Mouse (Mus musculus): ENCODE measurements at regions not wholly inside any gene's neighbourhood (a gene's known extent, or its start where the extent isn't known, plus 50 kb on each side); places are given as distances from the start of the nearest gene placed in this dataset.

DNA sequence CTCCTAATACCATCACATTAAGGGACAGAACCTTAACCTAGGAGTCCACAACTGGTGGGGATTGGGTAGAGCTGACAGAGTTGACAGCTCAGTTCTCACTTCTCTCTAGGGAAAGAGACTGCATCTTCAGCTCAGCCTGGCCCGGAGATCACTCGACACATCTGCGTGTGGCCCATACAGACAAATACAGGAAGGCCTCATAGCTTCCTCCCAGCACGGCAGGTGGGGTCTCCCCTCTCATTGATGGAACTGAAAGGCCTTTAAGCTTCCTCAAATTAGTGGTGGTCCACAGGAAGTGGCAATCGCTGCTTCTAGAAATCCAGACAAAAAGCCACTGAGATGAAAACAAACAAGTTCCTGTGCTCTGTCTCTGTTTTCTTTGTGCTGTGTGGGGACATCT, 83.4 kb upstream of the Cxcr4 start:
- peaks cover 13% of the 10 kb centered on the region for H3K4me1 ChIP-seq (replicated peaks)
- no peaks in the 10 kb centered on the region for H3K9me3 ChIP-seq
- no peaks in the 10 kb centered on the region for H3K36me3 ChIP-seq
- H3K4me2 ChIP-seq, result no peak overlapping the region
- no peak overlapping the region for H3K27ac ChIP-seq
- 83% methylated on average over 5 of the region's 5 CpGs for WGBS
- no peaks in the 10 kb centered on the region for H3K27me3 ChIP-seq
- no peak overlapping the region for H3K9ac ChIP-seq
- H3K4me3 ChIP-seq, result no peak overlapping the region
- no peak for ATAC-seq (ENCODE audit: low FRiP score)

- 83% methylated on average over 3 of the region's 3 CpGs for WGBS
- no peaks in the 10 kb centered on the region for H3K36me3 ChIP-seq
- no peaks in the 10 kb centered on the region for H3K9me3 ChIP-seq
- no peak overlapping the region for H3K9ac ChIP-seq
- H3K4me3 ChIP-seq, result no peak overlapping the region
- H3K4me2 ChIP-seq, result no peak overlapping the region
- no peaks in the 10 kb centered on the region for H3K27me3 ChIP-seq
- no peak for ATAC-seq (ENCODE audit: low FRiP score)
- peaks cover 19% of the 10 kb centered on the region for H3K4me1 ChIP-seq (replicated peaks)
- no peak overlapping the region for H3K27ac ChIP-seq
Measured at GRCm38 (mm10) chr1:128672306-128672705, 80.2 kb upstream of the Cxcr4 start.

- no peak overlapping the region for H3K4me2 ChIP-seq
- H3K27me3 ChIP-seq, result no peaks in the 10 kb centered on the region
- 91% methylated on average over 3 of the region's 3 CpGs for WGBS
- no peak overlapping the region for H3K9ac ChIP-seq
- H3K9me3 ChIP-seq, result no peaks in the 10 kb centered on the region
- no peak overlapping the region for H3K4me3 ChIP-seq
- peaks cover 19% of the 10 kb centered on the region for H3K4me1 ChIP-seq (replicated peaks)
- no peak overlapping the region for H3K27ac ChIP-seq
- ATAC-seq (ENCODE audit: low FRiP score), result no peak
- no peaks in the 10 kb centered on the region for H3K36me3 ChIP-seq
Measured at GRCm38 (mm10) chr1:128671495-128671894, 79.4 kb upstream of the Cxcr4 start.

DNA sequence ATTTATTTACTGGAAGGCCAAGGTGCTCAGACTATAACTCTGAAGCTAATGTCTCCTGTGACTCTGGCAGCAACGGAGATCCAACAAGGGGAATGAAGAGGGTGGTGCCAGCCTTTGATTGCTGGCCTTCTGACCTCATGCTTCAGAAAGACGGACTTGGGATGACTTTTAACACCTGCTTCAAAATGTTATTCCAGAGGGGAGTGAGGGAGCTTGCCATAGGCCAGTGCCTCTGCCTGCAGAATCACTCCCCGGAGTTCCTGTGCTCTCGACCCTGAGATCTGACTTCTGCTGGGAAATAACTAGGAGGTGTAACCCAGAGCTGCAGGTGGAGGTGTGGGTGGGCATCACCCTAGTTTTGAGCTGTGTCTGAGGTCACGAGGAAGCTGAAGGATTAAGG, 78.9 kb upstream of the Cxcr4 start:
- ATAC-seq (ENCODE audit: low FRiP score), result no peak
- no peaks in the 10 kb centered on the region for H3K9me3 ChIP-seq

GRCm38 (mm10) chr1:128669241-128669666, 77.2 kb upstream of the Cxcr4 start:
- WGBS, result 22% methylated on average over 2 of the region's 2 CpGs
- peak; percentile 68 for ATAC-seq (ENCODE audit: low FRiP score)

More for the DNA sequence above, 78.9 kb upstream of the Cxcr4 start:
- Histone ChIP-seq H3K9ac (no peak overlapping the region), H3K4me1 (replicated peaks) (peaks cover 19% of the 10 kb centered on the region), H3K27me3 (no peaks in the 10 kb centered on the region), H3K36me3 (no peaks in the 10 kb centered on the region), H3K27ac (no peak overlapping the region), H3K4me2 (no peak overlapping the region), H3K4me3 (no peak overlapping the region)
- 71% methylated on average over 5 of the region's 5 CpGs for WGBS

GRCm38 (mm10) chr1:128668718-128669117, 76.6 kb upstream of the Cxcr4 start:
- Histone ChIP-seq H3K4me3 (no peak overlapping the region), H3K36me3 (no peaks in the 10 kb centered on the region), H3K27me3 (no peaks in the 10 kb centered on the region), H3K9ac (no peak overlapping the region), H3K9me3 (no peaks in the 10 kb centered on the region), H3K4me2 (no peak overlapping the region), H3K4me1 (replicated peaks) (peaks cover 19% of the 10 kb centered on the region), H3K27ac (peak overlapping the region; percentile 69; the same call in 1 of the 2 replicates)
- no peak for ATAC-seq (ENCODE audit: low FRiP score)
- WGBS, result 85% methylated on average over 6 of the region's 6 CpGs

More at GRCm38 (mm10) chr1:128669241-128669666, 77.2 kb upstream of the Cxcr4 start:
- no peak overlapping the region for H3K4me2 ChIP-seq
- H3K27ac ChIP-seq, result peak overlapping the region; percentile 69; the same call in 1 of the 2 replicates
- H3K9ac ChIP-seq, result no peak overlapping the region
- H3K4me1 ChIP-seq (replicated peaks), result peaks cover 19% of the 10 kb centered on the region
- no peaks in the 10 kb centered on the region for H3K9me3 ChIP-seq
- H3K27me3 ChIP-seq, result no peaks in the 10 kb centered on the region
- H3K36me3 ChIP-seq, result no peaks in the 10 kb centered on the region
- H3K4me3 ChIP-seq, result no peak overlapping the region

- Histone ChIP-seq H3K9me3 (no peaks in the 10 kb centered on the region), H3K27me3 (no peaks in the 10 kb centered on the region), H3K36me3 (no peaks in the 10 kb centered on the region), H3K27ac (no peak overlapping the region), H3K4me1 (replicated peaks) (peaks cover 19% of the 10 kb centered on the region), H3K4me2 (no peak overlapping the region), H3K9ac (no peak overlapping the region), H3K4me3 (no peak overlapping the region)
- no peak for ATAC-seq (ENCODE audit: low FRiP score)
- 86% methylated on average over 4 of the region's 4 CpGs for WGBS
Measured at GRCm38 (mm10) chr1:128667121-128667762, 75.1 kb upstream of the Cxcr4 start.

GRCm38 (mm10) chr1:128663207-128663606, 71.1 kb upstream of the Cxcr4 start:
- Histone ChIP-seq H3K27me3 (no peaks in the 10 kb centered on the region), H3K4me1 (replicated peaks) (peaks cover 7% of the 10 kb centered on the region), H3K9ac (no peak overlapping the region), H3K27ac (no peak overlapping the region), H3K4me2 (no peak overlapping the region), H3K4me3 (no peak overlapping the region), H3K36me3 (no peaks in the 10 kb centered on the region), H3K9me3 (no peaks in the 10 kb centered on the region)
- no peak for ATAC-seq (ENCODE audit: low FRiP score)
- 86% methylated on average over 2 of the region's 2 CpGs for WGBS

DNA sequence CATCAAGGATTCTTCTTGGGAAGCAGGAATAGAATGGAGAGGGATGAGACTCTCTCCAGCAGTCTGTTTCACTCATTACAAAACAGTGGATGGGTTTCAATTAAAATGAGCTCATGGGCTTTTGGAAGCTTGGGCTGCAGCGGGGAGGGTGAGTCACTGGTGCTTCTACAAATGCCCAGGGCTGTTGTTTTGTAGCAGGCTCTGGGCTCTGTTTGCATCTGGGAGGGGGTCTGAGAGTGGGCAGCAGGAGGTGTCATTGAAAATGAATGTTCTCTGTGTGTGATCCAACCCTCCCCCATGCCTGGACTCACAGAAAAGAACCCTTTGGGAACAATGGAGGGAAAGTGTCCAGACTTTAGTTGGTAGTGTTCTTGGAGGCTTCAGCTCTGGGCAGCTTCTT, 67.8 kb upstream of the Cxcr4 start:
- Histone ChIP-seq H3K4me3 (no peak overlapping the region), H3K4me1 (replicated peaks) (peaks cover 7% of the 10 kb centered on the region), H3K4me2 (no peak overlapping the region), H3K36me3 (no peaks in the 10 kb centered on the region), H3K9ac (no peak overlapping the region), H3K9me3 (no peaks in the 10 kb centered on the region; the same call in 1 of the 2 replicates), H3K27me3 (0 out of 2 replicates have a peak, but pooled peaks cover 2% of the 10 kb centered on the region), H3K27ac (no peak overlapping the region)
- ATAC-seq (ENCODE audit: low FRiP score), result 0 out of 2 replicates have a peak, but pooled peaks have one; percentile 46
- 37% methylated on average over 1 of the region's 1 CpGs for WGBS

- Histone ChIP-seq H3K36me3 (no peaks in the 10 kb centered on the region), H3K27me3 (0 out of 2 replicates have a peak, but pooled peaks cover 2% of the 10 kb centered on the region), H3K9me3 (no peaks in the 10 kb centered on the region; the same call in 1 of the 2 replicates), H3K4me3 (no peak overlapping the region), H3K27ac (no peak overlapping the region), H3K9ac (no peak overlapping the region), H3K4me1 (replicated peaks) (peaks cover 7% of the 10 kb centered on the region), H3K4me2 (no peak overlapping the region)
- no peak for ATAC-seq (ENCODE audit: low FRiP score)
- 73% methylated on average over 2 of the region's 2 CpGs for WGBS
Measured at GRCm38 (mm10) chr1:128658802-128659201, 66.7 kb upstream of the Cxcr4 start.

GRCm38 (mm10) chr1:128654099-128654862, 62.2 kb upstream of the Cxcr4 start:
- H3K36me3 ChIP-seq, result no peaks in the 10 kb centered on the region
- H3K9me3 ChIP-seq, result no peaks in the 10 kb centered on the region; the same call in 1 of the 2 replicates
- ATAC-seq (ENCODE audit: low FRiP score), result no peak
- H3K4me3 ChIP-seq, result no peak overlapping the region
- no peak overlapping the region for H3K4me2 ChIP-seq
- H3K4me1 ChIP-seq (replicated peaks), result peaks cover 12% of the 10 kb centered on the region; the same call in 1 of the 2 replicates
- WGBS, result 65% methylated on average over 5 of the region's 5 CpGs
- no peak overlapping the region for H3K27ac ChIP-seq
- H3K9ac ChIP-seq, result no peak overlapping the region
- H3K27me3 ChIP-seq, result 0 out of 2 replicates have a peak, but pooled peaks cover 2% of the 10 kb centered on the region

GRCm38 (mm10) chr1:128650596-128650995, 58.5 kb upstream of the Cxcr4 start:
- ATAC-seq (ENCODE audit: low FRiP score), result no peak
- H3K27me3 ChIP-seq, result 0 out of 2 replicates have a peak, but pooled peaks cover 2% of the 10 kb centered on the region
- no peaks in the 10 kb centered on the region for H3K9me3 ChIP-seq
- no peaks in the 10 kb centered on the region for H3K36me3 ChIP-seq
- no peak overlapping the region for H3K9ac ChIP-seq
- peaks cover 12% of the 10 kb centered on the region; the same call in 1 of the 2 replicates for H3K4me1 ChIP-seq (replicated peaks)
- no peak overlapping the region for H3K4me2 ChIP-seq
- 94% methylated on average over 2 of the region's 2 CpGs for WGBS
- no peak overlapping the region for H3K27ac ChIP-seq
- H3K4me3 ChIP-seq, result no peak overlapping the region
